Mouse (Mus musculus) frontal cortex, postnatal 14 days (tissue): Measurements from ENCODE around the gene Mtor.

Experiments used
- DNase-seq, 2 experiments: peaks; one replicate each; pipeline ENCODE4 v3.0.0; 2022; ENCODE audit warnings: low spot score in 2 of 2

The Mtor gene

GRCm38 (mm10) chr4:148448179-148448852 lies at the start of gene Mtor:
Gene Mtor (plus strand): TSS chr4:148448611.
- peak; percentile 92 to 97 for DNase-seq

- DNase-seq, result no peak
Measured at GRCm38 (mm10) chr4:148399437-148400094, 48.8 kb upstream of the Mtor start.

GRCm38 (mm10) chr4:148403402-148403801 lies 45.0 kb upstream of the Mtor start:
- no peak for DNase-seq

- DNase-seq, result no peak
Measured at GRCm38 (mm10) chr4:148404748-148405147, 43.7 kb upstream of the Mtor start.

GRCm38 (mm10) chr4:148405255-148405788 lies 43.1 kb upstream of the Mtor start:
- DNase-seq, result no peak

GRCm38 (mm10) chr4:148408256-148408975 lies 40.0 kb upstream of the Mtor start:
- DNase-seq, result no peak

GRCm38 (mm10) chr4:148415575-148415974 lies 32.8 kb upstream of the Mtor start:
- DNase-seq, result no peak

GRCm38 (mm10) chr4:148417074-148417526 lies 31.3 kb upstream of the Mtor start:
- DNase-seq, result no peak

- no peak for DNase-seq
Measured at GRCm38 (mm10) chr4:148417559-148417958, 30.9 kb upstream of the Mtor start.

- DNase-seq, result no peak
Measured at GRCm38 (mm10) chr4:148426950-148427850, 21.2 kb upstream of the Mtor start.

GRCm38 (mm10) chr4:148428544-148428943 lies 19.9 kb upstream of the Mtor start:
- no peak for DNase-seq

GRCm38 (mm10) chr4:148429121-148429520 lies 19.3 kb upstream of the Mtor start:
- DNase-seq, result no peak

- DNase-seq, result peak in 1 of 2 experiments; percentile 68
Measured at GRCm38 (mm10) chr4:148429686-148430085, 18.7 kb upstream of the Mtor start.

GRCm38 (mm10) chr4:148430880-148431519 lies 17.4 kb upstream of the Mtor start:
- no peak for DNase-seq

- no peak for DNase-seq
Measured at GRCm38 (mm10) chr4:148432488-148432887, 15.9 kb upstream of the Mtor start.

GRCm38 (mm10) chr4:148433336-148433735 lies 15.1 kb upstream of the Mtor start:
- no peak for DNase-seq

GRCm38 (mm10) chr4:148433813-148434212 lies 14.6 kb upstream of the Mtor start:
- DNase-seq, result no peak

GRCm38 (mm10) chr4:148434554-148434953 lies 13.9 kb upstream of the Mtor start:
- DNase-seq, result no peak

- DNase-seq, result no peak
Measured at GRCm38 (mm10) chr4:148435106-148435505, 13.3 kb upstream of the Mtor start.

- DNase-seq, result peak; percentile 52 to 65
Measured at GRCm38 (mm10) chr4:148435657-148436330, 12.6 kb upstream of the Mtor start.
